Mouse (Mus musculus) liver, embryonic 14.5 days (tissue): ENCODE data around the gene Pafah1b3.

Experiments
- CTCF ChIP-seq: IDR thresholded peaks from 2 replicates; pipeline ENCODE4 v1.5.1; 2016; ENCODE audit warnings: antibody characterized with exemption, low read depth, control low read depth
- EP300 ChIP-seq: IDR thresholded peaks from 2 replicates; pipeline ENCODE4 v1.6.1; 2016; ENCODE audit warnings: antibody characterized with exemption, low read depth

GRCm38 (mm10) chr7:25271651-25272444, 25.9 kb downstream of the Pafah1b3 start:
- TF ChIP-seq EP300 (no peak), CTCF (no peak)
